Mouse (Mus musculus): ENCODE results near the gene Gpc6. TPM values are rescaled to one million over a fixed set of nuclear protein-coding genes. Genes with fewer than 3 reads are reported as not detected.
A peak's percentile ranks its signal among the peaks of the same experiment; 100 is the strongest.

The Gpc6 gene
- total RNA-seq, 2 experiments from 2014 or later, result 9.0 to 11.0 TPM

DNA sequence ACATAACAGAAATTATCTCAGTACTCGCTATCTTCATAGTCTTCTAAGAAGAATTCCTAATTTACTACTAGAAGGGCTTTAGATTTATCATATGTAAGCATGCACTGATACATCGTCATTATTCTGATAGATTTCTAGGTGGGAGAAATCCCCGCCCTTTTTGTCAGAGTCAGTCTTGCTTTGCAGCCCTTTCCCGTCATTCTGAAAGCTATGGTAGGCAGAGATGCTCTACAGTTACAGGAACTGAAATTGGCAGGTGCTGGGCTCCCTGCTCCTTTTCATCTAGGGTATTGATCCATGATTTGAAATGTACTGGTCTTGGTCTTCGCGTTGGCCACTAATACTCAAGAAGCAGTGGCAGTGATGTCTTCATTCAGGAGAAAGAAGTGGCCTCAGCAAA is 22.3 kb downstream of the Gpc6 start:
- no peak for DNase-seq (ENCODE audit: low spot score in 2 of 2)

- DNase-seq (ENCODE audit: low spot score in 2 of 2), result no peak
Observed at GRCm38 (mm10) chr14:116947939-116948591, 22.9 kb downstream of the Gpc6 start.

- peak in 1 of 2 experiments; percentile 13 for DNase-seq (ENCODE audit: low spot score in 2 of 2)
Observed at GRCm38 (mm10) chr14:116957154-116957553, 32.0 kb downstream of the Gpc6 start.

GRCm38 (mm10) chr14:116964837-116965236 is 39.7 kb downstream of the Gpc6 start:
- DNase-seq (ENCODE audit: low spot score in 2 of 2), result no peak

DNA sequence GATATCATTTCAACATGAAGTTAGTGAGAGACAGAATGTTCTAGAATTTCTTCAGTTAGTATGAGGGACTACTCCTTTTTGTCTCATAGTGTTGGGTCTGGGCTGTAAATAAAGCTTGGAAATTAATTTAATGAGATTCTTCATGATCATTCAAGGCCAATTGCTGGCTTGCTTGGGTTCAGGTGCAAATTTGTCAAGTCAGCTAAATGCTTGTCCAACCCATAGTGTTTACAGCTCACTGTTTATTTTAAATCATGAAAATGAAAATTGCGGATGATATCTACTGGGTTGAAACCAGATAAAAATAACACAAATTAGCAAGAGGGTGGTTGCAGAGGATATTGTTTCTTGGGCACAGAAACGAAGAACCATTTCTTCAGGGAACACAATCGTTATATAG is 49.6 kb downstream of the Gpc6 start:
- DNase-seq (ENCODE audit: low spot score in 2 of 2), result no peak

GRCm38 (mm10) chr14:116975224-116975623 is 50.1 kb downstream of the Gpc6 start:
- no peak for DNase-seq (ENCODE audit: low spot score in 2 of 2)

DNA sequence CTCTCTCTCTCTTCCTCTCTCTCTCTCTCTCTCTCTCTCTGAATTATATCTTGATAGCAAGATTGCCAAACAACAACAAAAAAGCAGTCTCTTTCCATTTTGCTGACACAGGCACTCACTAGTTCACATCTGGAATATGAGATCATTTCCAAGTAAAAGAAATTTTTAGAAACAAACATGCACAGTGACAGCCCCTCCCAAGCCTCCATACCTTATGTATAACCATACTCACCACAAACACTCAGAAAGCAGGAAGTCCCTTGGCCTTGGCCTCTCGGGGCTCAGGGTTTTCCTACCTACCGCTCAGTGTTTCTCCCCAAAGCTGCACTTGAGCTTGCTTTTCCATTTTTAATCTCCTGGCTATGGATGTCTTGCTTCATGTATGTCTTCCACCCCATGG is 52.1 kb downstream of the Gpc6 start:
- no peak for DNase-seq (ENCODE audit: low spot score in 2 of 2)

GRCm38 (mm10) chr14:116979714-116980382 is 54.7 kb downstream of the Gpc6 start:
- peak in 1 of 2 experiments; percentile 18 for DNase-seq (ENCODE audit: low spot score in 2 of 2)

DNA sequence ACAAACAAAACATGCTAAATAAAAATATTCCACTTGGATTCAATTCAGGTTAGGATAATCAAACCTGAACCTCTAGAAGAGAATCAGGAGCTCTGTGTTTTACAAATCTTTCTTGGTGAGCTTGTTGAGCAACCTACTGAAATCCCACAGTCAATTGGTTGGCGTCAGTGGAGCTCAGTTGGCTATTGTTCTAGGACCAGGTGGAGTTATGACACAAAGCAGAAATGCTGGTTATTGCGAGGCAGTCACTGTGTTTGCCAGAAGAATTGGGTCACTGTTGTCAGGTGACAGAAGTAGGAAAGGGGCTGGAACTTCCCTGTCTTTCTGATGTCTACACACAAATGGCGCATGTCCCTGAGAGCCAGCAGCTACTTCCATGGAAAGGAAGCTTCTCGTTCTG is 56.6 kb downstream of the Gpc6 start:
- DNase-seq (ENCODE audit: low spot score in 2 of 2), result no peak

DNA sequence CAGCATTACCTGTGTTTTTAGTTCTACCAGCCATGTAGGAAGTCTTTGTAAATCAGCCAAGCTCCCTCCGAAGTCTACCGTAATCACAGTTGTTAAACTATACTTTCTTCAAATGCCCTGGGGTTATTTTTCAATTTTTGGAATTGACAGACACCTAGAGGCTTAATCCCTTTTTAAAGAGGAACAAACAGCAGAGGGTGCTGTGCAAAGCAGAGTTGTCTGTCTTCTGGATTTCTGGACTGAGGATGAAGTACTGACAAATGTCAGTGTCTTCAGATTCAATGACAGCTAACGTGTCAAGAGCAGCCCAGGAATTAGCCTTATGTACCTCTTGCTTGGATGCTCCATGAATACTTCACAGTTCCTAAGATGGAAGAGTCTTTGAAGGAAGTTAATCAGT is 62.2 kb downstream of the Gpc6 start:
- peak in 1 of 2 experiments; percentile 18 for DNase-seq (ENCODE audit: low spot score in 2 of 2)

DNA sequence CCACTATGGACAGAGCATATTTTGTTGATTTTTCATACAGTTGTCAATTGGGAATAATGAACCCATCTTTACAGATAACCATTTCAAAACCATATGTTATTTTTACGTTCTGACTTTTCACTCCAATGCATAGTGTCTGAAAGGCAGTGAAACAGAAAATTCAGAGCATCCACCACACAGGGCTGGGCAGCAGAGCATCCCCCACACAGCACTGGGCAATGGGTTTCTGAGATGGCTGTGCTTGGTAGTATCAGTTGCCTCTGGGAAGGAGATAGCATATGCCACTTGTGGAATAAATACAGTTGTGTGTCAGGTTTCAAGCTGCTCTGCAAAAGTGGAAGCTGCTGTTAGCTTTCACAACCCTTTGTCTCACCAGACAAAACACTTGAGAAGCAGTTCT is 75.3 kb downstream of the Gpc6 start:
- DNase-seq (ENCODE audit: low spot score in 2 of 2), result no peak

GRCm38 (mm10) chr14:117002313-117002712 is 77.2 kb downstream of the Gpc6 start:
- no peak for DNase-seq (ENCODE audit: low spot score in 2 of 2)

DNA sequence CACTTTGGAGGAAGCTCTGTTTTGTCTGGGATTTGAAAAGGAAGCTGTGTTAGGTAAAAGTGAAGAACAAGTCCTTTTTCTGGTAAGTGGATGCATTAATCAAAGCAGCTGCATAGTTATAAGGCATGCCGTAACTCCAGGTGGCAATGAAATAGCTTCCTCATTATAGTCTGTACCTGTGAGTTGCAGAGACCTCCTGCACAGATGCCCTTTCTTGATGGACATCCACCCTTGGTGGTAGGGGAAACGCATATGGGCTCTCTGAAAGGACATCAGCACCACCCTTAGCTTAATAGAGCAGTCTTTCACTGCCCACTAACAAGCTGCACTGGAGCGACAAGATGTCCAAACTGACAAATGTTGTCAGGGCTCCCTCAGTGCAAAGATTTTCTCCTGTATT is 83.7 kb downstream of the Gpc6 start:
- DNase-seq (ENCODE audit: low spot score in 2 of 2), result no peak

- DNase-seq (ENCODE audit: low spot score in 2 of 2), result peak in 1 of 2 experiments; percentile 41
Observed at GRCm38 (mm10) chr14:117012969-117013368, 87.9 kb downstream of the Gpc6 start.

- DNase-seq (ENCODE audit: low spot score in 2 of 2), result no peak
Observed at GRCm38 (mm10) chr14:117013554-117014117, 88.5 kb downstream of the Gpc6 start.

DNA sequence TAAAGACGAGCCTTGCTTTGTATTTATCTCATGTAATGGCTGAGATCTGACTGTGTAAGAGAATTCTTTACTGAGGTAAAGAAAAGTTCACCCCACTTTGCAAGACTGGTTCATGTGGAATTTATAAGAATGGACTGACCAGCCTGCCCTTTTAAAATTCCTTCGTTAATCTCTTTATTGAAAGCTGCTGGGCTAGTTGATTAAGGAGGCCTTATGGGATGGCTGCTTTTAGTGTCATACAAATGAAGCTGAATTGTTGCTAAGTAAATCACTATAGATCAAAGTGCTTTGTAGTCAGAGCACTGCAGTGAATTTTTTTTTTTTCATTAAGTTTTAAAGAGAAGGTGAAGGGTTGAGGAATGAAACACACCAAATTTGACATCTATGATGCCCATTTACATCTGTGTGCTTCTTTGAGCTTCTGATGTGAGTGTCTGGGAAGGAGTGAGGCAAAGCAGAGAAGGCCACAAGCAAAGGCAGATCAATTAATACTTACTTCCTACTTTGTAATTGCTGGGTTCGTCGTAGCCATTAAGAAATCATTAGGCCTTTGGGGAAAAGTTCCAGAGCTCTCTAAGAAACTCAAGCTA is 90.3 kb downstream of the Gpc6 start:
- no peak for DNase-seq (ENCODE audit: low spot score in 2 of 2)

- DNase-seq (ENCODE audit: low spot score in 2 of 2), result no peak
Observed at GRCm38 (mm10) chr14:117022180-117022799, 97.2 kb downstream of the Gpc6 start.

DNA sequence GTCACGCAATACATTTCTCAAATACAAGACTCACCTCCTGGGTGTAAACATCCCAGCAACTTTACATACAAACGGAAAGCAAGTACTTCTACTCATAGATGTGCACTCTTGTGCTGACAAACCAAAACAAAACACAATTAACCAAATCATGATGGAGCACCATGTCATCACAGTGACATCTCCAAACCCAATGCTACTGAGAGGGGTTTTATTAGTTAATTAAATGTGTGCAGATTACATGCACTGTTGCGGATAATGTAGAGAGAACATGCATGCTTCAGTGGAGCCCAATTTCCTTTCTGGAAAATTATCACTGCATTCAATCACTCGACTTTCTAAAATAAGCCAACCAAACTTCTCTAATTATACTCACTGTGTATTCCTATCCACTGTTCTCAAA is 109.0 kb downstream of the Gpc6 start:
- no peak for DNase-seq (ENCODE audit: low spot score in 2 of 2)

GRCm38 (mm10) chr14:117041017-117041416 is 115.9 kb downstream of the Gpc6 start:
- DNase-seq (ENCODE audit: low spot score in 2 of 2), result no peak

GRCm38 (mm10) chr14:117048951-117049350 is 123.8 kb downstream of the Gpc6 start:
- DNase-seq (ENCODE audit: low spot score in 2 of 2), result no peak

DNA sequence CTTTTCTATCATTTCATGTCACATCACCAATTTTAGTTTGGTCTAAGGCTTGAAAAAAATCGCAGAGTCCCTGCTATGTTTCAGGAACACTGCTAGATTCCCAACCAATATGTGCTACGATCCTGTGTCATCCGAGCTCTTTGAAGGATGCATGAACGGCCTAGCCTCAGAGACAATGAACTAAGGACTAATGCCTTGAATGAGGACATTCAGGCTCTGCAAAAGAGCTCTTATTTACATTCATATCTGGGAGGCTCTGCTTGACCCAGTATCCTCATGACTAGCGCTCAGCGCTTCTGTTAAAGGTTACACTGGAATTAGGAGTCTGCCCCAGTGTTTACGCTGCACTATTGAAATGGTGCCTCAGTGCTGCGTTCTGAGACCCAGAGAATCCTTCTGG is 125.8 kb downstream of the Gpc6 start:
- no peak for DNase-seq (ENCODE audit: low spot score in 2 of 2)

DNA sequence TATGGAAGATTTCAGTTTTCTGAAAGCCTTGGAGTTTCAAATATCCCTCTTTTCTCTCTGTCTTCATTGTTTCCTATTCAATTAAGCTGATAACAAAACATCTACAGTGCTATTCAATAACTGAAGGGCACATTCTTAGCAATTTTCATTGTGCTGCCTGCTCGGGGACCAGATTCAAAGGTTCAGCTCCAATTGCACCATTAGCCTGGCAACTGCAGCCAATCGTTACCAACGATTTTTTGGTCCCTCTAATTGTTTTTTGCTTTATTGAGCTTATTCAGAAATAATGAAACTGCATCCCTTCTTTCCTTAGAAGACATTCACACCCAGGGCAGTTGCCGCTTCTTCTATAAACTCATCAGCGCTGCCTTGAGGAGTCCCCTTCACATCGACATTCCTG is 128.2 kb downstream of the Gpc6 start:
- no peak for DNase-seq (ENCODE audit: low spot score in 2 of 2)
